Mouse (Mus musculus) bone marrow, adult 2 months (tissue): ENCODE results near the gene Gm5134. TPM values are rescaled to one million over a fixed set of nuclear protein-coding genes. Genes with fewer than 3 reads are reported as not detected.

ENCODE experiments used
- H3K27ac ChIP-seq: fragments of 200-500 bp; 2 replicates; pipeline ENCODE4 v1.5.1; 2012; ENCODE audit warnings: low read depth, mild to moderate bottlenecking, control low read depth, inconsistent platforms, low read length; ENCODE audit not compliant: control insufficient read depth, poor library complexity, insufficient read depth
- H3K4me1 ChIP-seq: fragments of 200-500 bp; 2 replicates; pipeline ENCODE4 v1.6.1; 2011; ENCODE audit warnings: low read length; ENCODE audit not compliant: control insufficient read depth, insufficient read depth
- H3K4me3 ChIP-seq: fragments of 200-500 bp; replicated peaks from 2 replicates; pipeline ENCODE3; 2011; ENCODE audit warnings: mild to moderate bottlenecking, low read depth, low read length, control low read depth; ENCODE audit not compliant: control insufficient read depth
- CTCF ChIP-seq: fragments of 200-500 bp; IDR thresholded peaks from 2 replicates; pipeline ENCODE4 v1.5.1; 2011; ENCODE audit warnings: low read length, control low read depth; ENCODE audit not compliant: control insufficient read depth, insufficient read depth
- POLR2A ChIP-seq: fragments of 200-500 bp; IDR thresholded peaks from 2 replicates; pipeline ENCODE4 v1.6.1; 2011; ENCODE audit warnings: low read depth, mild to moderate bottlenecking, control low read depth, low read length, borderline replicate concordance; ENCODE audit not compliant: control insufficient read depth
- WGBS: fragments of 180-500 bp; shearing (Covaris S2); methylation state at CpG from one replicate; pipeline ENCODE4 v1.1.7; 2018; 5-methylcytosine and 5-hydroxymethylcytosine counted together
- polyA plus RNA-seq: library from polyadenylated mRNA; stranded (reverse); fragments of >200 nt; gene quantifications from 2 replicates; pipeline ENCODE4 v1.2.4, GENCODE M21; 2011; ENCODE audit warnings: low replicate concordance; ENCODE audit not compliant: missing spikeins, insufficient read depth, insufficient read length

Gene Gm5134
- polyA plus RNA-seq, 1 experiment: not detected

GRCm38 (mm10) chr10:76046754-76047153 is 92.4 kb downstream of the Gm5134 start:
- Histone ChIP-seq H3K4me3 (no peak overlapping the region), H3K27ac (no peak overlapping the region), H3K4me1 (no peaks in the 10 kb centered on the region)
- WGBS: 23% methylated on average over 1 of the region's 1 CpGs
- no peak for TF ChIP-seq POLR2A
- TF ChIP-seq CTCF: no peak

- 52% methylated on average over 5 of the region's 5 CpGs for WGBS
- TF ChIP-seq POLR2A (no peak), CTCF (no peak)
- Histone ChIP-seq H3K4me1 (no peaks in the 10 kb centered on the region), H3K27ac (no peak overlapping the region), H3K4me3 (no peak overlapping the region)
Measured at GRCm38 (mm10) chr10:76047182-76047869, 93.0 kb downstream of the Gm5134 start.

GRCm38 (mm10) chr10:76048967-76049366 is 94.7 kb downstream of the Gm5134 start:
- no peak for TF ChIP-seq CTCF
- no peaks in the 10 kb centered on the region for H3K4me1 ChIP-seq
- no peak overlapping the region for H3K27ac ChIP-seq
- no peak overlapping the region for H3K4me3 ChIP-seq
- WGBS: 63% methylated on average over 6 of the region's 6 CpGs

- Histone ChIP-seq H3K27ac (no peak overlapping the region), H3K4me1 (no peaks in the 10 kb centered on the region), H3K4me3 (no peak overlapping the region)
- TF ChIP-seq CTCF: no peak
- no peak for TF ChIP-seq POLR2A
- 79% methylated on average over 11 of the region's 11 CpGs for WGBS
Measured at GRCm38 (mm10) chr10:76051860-76052259, 97.5 kb downstream of the Gm5134 start.

Other genes with a start within 250 kb of the Gm5134 start
- 26.2 and 55.3 TPM in 2 replicates for gene Cabin1, start 190.2 kb upstream of the Gm5134 start, polyA plus RNA-seq
- gene Ddt, start 181.1 kb upstream of the Gm5134 start, polyA plus RNA-seq: 9.3 and 20.0 TPM in 2 replicates
- not detected in 2 replicates for gene Gm20441, start 173.6 kb upstream of the Gm5134 start, polyA plus RNA-seq
- 1.6 and 4.3 TPM in 2 replicates for gene Gstt3, start 173.1 kb upstream of the Gm5134 start, polyA plus RNA-seq
- gene Gstt1, start 155.9 kb upstream of the Gm5134 start, polyA plus RNA-seq: 19.9 and 22.5 TPM in 2 replicates
- gene Gstt4, start 132.0 kb upstream of the Gm5134 start, polyA plus RNA-seq: not detected in 2 replicates
- gene Gstt2, start 117.1 kb upstream of the Gm5134 start, polyA plus RNA-seq: 18.1 and 28.1 TPM in 2 replicates
- gene Mif, start 94.3 kb upstream of the Gm5134 start, polyA plus RNA-seq: 205 and 344 TPM in 2 replicates
- gene Derl3, start 61.1 kb upstream of the Gm5134 start, polyA plus RNA-seq: 1.2 and 2.5 TPM in 2 replicates
- 22.7 and 33.8 TPM in 2 replicates for gene Smarcb1, start 32.9 kb upstream of the Gm5134 start, polyA plus RNA-seq
- gene Chchd10, start 21.4 kb upstream of the Gm5134 start, polyA plus RNA-seq: 78.1 and 103 TPM in 2 replicates
- gene Mmp11, start 18.0 kb upstream of the Gm5134 start, polyA plus RNA-seq: 3.4 and 4.6 TPM in 2 replicates
- 35.4 and 49.8 TPM in 2 replicates for gene Gm867, start 13.8 kb upstream of the Gm5134 start, polyA plus RNA-seq
- gene Vpreb3, start 11.5 kb upstream of the Gm5134 start, polyA plus RNA-seq: 41.8 and 84.9 TPM in 2 replicates
- gene Zfp280b, start 78.1 kb downstream of the Gm5134 start, polyA plus RNA-seq: 3.1 and 4.7 TPM in 2 replicates
- gene Slc5a4b, start 156.4 kb downstream of the Gm5134 start, polyA plus RNA-seq: not detected in 2 replicates
- not detected in 2 replicates for gene Slc5a4a, start 192.9 kb downstream of the Gm5134 start, polyA plus RNA-seq